Mouse (Mus musculus): ENCODE data around the gene Gja8. TPM values are rescaled to one million over a fixed set of nuclear protein-coding genes. Genes with fewer than 3 reads are reported as not detected.

Gja8 gene
- polyA plus RNA-seq, 1 experiment: not detected

DNA sequence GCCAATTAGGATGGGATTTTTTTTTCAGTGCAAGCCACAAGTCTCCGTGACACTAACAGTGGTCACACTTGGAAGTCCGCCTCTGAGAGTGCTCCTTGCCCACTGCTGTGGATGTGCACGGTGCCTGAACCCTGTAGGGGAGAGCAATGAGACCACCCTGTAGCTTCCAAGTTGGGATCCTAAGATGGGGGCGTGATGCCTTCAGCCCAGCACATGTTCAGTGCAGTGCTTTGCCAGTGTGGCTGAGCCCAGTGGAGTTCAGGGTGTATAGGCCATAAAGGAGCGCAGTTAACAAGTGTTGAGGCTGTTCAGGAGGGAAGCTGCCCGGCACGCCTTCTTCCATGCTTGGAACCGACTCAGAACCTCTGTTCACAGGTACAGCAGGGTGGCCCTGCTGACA lies 57.3 kb downstream of the Gja8 start:
- Histone ChIP-seq H3K36me3 (ENCODE audit: control insufficient read depth, insufficient read depth, low read length) (peaks cover 52% of the 10 kb centered on the region), H3K4me1 (ENCODE audit: control insufficient read depth, insufficient read depth, insufficient read length, low read length) (no peaks in the 10 kb centered on the region), H3K4me3 (ENCODE audit: low read depth, low read length) (no peak overlapping the region), H3K27ac (ENCODE audit: insufficient read depth, low read depth, low read length) (no peak overlapping the region), H3K27me3 (ENCODE audit: control insufficient read depth, insufficient read depth, low read length) (no peaks in the 10 kb centered on the region)
- 88% methylated on average over 8 of the region's 8 CpGs for WGBS
- TF ChIP-seq POLR2A (IDR thresholded peaks at IDR 0.05; ENCODE audit: low read depth, low read length) (no peak), CTCF (IDR thresholded peaks at IDR 0.05; ENCODE audit: extremely low read depth, insufficient read length, insufficient replicate concordance, low read depth, low read length) (no peak)

DNA sequence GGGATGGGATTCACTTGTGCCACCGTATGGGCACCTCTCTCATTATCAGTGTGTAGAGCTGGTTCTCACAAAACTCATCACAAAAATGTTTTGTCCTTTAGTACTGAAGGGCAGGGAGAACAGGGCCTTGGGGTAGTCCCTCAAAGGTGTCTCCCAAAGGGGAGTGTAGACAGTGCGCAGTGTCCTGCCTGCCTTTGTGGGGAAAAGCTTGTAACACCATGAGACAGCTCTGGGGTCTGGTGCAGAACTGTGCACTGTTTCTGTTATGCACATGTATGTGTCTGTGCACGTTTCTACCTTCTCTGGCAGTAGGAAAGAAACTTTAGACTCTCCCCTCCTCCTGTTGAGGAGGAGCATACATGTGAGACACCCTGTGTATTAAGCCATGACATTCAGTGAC lies 58.0 kb downstream of the Gja8 start:
- no peak for TF ChIP-seq CTCF (IDR thresholded peaks at IDR 0.05; ENCODE audit: extremely low read depth, insufficient read length, insufficient replicate concordance, low read depth, low read length)
- TF ChIP-seq POLR2A (IDR thresholded peaks at IDR 0.05; ENCODE audit: low read depth, low read length): no peak
- WGBS: 91% methylated on average over 3 of the region's 3 CpGs
- no peak overlapping the region for H3K27ac ChIP-seq (ENCODE audit: insufficient read depth, low read depth, low read length)
- H3K36me3 ChIP-seq (ENCODE audit: control insufficient read depth, insufficient read depth, low read length): peaks cover 46% of the 10 kb centered on the region
- H3K4me3 ChIP-seq (ENCODE audit: low read depth, low read length): no peak overlapping the region
- H3K4me1 ChIP-seq (ENCODE audit: control insufficient read depth, insufficient read depth, insufficient read length, low read length): no peaks in the 10 kb centered on the region
- H3K27me3 ChIP-seq (ENCODE audit: control insufficient read depth, insufficient read depth, low read length): no peaks in the 10 kb centered on the region

Other genes with a start within 250 kb of the Gja8 start
- gene Pias3, start 229.6 kb downstream of the Gja8 start, polyA plus RNA-seq (2012; rRNA removed): 10.1 and 17.9 TPM in 2 replicates
- 0.70 and 1.2 TPM in 2 replicates for gene Nudt17, start 217.5 kb downstream of the Gja8 start, polyA plus RNA-seq (2012; rRNA removed)
- 20.0 and 47.6 TPM in 2 replicates for gene Polr3c, start 198.4 kb downstream of the Gja8 start, polyA plus RNA-seq (2012; rRNA removed)
- 7.5 and 17.7 TPM in 2 replicates for gene Rnf115, start 198.4 kb downstream of the Gja8 start, polyA plus RNA-seq (2012; rRNA removed)
- gene Pdzk1, start 96.7 kb downstream of the Gja8 start, polyA plus RNA-seq (2012; rRNA removed): 11.4 and 58.3 TPM in 2 replicates
- 2.4 and 3.4 TPM in 2 replicates for gene Cd160, start 96.7 kb downstream of the Gja8 start, polyA plus RNA-seq (2012; rRNA removed)
- gene Gja5, start 21.3 kb downstream of the Gja8 start, polyA plus RNA-seq (2012; rRNA removed): 0.53 and 0.62 TPM in 2 replicates
- 11.5 and 23.5 TPM in 2 replicates for gene Gpr89, start 20.7 kb downstream of the Gja8 start, polyA plus RNA-seq (2012; rRNA removed)
- 22.2 and 48.4 TPM in 2 replicates for gene Acp6, start 232.8 kb upstream of the Gja8 start, polyA plus RNA-seq (2012; rRNA removed)